Mouse (Mus musculus) cerebellum, adult 18-20 months (tissue): ENCODE results near the gene Ap5z1.

Experiments
- DNase-seq, 2 experiments: peaks; one replicate each; pipeline ENCODE4 v3.0.0; 2021

The Ap5z1 gene

DNA sequence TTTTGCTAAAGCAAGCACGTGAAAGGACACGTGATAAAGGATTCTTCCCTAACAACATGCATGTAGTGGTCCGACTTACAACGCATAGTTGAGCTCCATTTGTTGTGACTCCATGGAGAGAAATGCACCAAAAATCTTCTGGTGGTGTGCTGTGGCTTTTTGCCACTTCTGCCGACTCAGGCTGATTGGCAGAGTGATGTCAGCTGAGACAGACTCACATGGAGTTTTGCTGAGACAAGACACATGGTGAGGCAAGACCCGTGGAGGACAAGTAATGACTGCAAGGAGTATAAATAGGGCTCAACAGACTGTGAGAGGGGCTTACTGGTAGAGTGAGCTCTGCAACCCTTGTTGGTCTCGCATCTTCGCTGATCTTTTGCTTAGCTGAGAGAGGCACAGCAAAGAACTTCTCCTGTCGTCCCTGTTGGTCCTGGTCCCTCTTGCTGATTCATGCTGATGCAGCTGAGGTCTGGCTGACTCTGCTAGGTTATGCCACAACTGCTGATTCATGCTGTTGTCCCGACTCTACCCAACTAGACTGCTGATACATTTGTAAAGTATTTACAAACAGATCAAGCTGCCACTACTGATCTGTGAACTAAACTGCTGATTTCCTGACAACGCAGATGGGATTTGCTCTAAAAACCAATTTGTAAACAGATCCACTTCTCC is 57.6 kb downstream of the Ap5z1 start:
- no peak for DNase-seq

GRCm38 (mm10) chr5:142524711-142525464 is 61.1 kb downstream of the Ap5z1 start:
- peak in 1 of 2 experiments; percentile 36 for DNase-seq
